Mouse (Mus musculus) heart, postnatal 4 days (tissue): ENCODE results near the gene Ksr1. TPM values are rescaled to one million over a fixed set of nuclear protein-coding genes. Genes with fewer than 3 reads are reported as not detected.
A peak's percentile ranks its signal among the peaks of the same experiment; 100 is the strongest.

Experiments
- DNase-seq: peaks from one replicate; pipeline ENCODE4 v3.0.0; 2021
- total RNA-seq, 2 experiments: library from RNA; stranded (reverse); gene quantifications; 2 replicates each; pipeline ENCODE4 v1.2.3; 2021

Ksr1 gene
- total RNA-seq, 2 experiments from 2014 or later = 14.6 to 15.8 TPM

DNA sequence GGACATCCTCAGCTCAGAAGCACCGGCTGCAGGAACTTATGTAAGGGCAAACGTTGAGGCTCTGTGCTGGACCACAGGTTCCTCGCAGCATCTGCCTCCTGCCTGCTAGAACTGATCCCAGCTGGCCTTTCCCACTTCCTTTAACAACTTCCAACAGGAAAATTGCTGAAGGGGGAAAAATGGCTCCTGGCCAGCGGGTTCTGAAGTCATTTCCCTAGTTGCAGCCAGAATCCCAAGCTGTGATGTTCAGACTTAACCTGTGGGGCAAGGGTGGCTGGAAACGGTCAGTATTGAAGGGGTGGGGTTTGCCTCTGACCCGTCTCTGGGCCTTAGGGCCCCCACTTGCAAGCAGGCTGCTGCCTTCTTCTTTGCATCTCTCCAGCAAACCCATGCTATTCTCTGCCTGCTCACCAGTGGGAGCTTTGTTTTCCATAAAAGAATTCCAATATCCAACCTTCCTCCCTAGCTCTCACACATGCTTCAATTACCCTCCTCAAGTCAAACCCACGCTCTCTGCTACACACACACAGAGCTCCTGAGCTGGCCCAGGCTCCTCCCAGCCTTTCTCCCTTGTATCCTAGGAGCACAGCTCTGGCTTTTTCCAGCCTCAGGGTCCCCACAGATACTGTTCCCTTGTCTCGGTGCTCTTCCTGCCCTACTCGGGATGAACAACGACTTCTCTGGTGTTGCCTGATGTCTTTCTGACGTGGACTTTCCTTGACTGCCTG is 80.6 kb downstream of the Ksr1 start:
- peak; percentile 89 for DNase-seq

DNA sequence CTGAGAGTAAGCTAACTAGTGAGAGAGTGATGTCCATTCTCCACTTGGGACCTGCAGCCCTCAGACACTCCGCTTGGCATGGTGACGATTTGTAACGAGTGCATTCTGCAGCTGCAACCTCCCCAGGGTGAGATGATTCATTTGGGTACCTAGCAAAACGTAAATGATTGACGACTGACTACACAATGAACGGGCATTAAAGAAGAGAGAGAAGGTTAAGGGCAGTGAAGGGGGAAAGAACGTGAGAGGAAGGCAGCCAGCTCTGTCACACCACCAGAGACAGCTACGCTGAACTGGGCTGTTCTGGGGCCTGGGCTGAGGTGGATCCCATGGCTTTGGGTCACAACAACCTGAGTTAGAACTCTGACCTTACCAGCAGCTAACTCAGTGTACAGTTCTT is 81.9 kb downstream of the Ksr1 start:
- DNase-seq = no peak

DNA sequence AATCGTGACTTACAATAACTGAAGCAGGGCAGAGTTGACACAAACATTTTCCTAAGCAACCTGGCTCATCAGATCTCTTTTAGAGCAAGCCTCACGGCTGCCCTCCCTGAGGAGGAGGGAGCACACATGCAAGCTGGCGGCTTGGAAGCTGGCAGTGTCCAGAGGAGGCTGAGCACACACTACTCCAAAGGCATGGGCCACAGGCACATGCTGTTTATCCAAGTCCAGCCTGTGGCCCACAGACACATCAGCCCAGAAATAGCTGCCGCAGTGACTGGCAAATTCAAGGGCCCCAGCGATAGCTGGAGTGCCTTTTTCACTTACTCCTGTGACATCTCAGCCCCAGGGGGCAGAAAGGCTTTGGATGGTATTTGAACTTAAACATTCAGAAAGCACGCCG is 82.6 kb downstream of the Ksr1 start:
- no peak for DNase-seq

DNA sequence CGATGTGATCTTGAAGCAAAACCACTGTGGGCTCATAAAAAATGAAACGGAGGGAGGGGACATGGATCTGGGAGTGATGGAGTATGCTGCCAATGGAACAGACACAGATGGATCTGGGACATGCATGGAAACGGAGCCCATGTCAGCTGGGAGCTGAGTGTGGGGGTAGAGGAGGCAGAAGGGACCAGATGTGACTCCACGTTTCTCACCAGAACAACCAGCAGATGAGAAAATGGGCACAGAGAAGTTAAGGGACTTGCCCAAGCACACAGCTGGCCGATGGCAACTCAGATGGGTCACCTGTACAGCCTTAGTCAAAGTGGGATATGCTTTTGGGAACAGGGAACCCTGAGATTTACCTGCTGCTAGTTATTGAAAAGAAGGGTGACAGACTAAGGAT is 83.3 kb downstream of the Ksr1 start:
- no peak for DNase-seq

DNA sequence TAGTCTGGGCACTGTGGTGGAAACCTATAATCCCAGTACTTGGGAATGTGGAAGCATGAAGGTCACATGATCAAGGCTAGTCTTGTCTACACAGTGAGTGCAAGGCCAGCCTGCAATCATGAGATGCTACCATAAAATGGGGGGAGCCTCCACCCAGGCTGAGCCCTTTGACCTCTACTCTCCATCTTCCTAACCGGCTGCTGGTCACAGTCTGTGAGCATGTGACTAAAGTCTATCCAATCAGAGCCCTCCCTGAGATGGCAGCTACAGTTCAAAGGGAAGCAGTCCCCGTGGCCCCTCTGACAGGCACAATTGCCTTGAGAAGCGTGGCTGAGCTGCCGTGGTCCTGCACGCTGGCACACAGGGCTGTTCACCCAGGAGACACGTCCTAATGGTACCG is 84.4 kb downstream of the Ksr1 start:
- no peak for DNase-seq

DNA sequence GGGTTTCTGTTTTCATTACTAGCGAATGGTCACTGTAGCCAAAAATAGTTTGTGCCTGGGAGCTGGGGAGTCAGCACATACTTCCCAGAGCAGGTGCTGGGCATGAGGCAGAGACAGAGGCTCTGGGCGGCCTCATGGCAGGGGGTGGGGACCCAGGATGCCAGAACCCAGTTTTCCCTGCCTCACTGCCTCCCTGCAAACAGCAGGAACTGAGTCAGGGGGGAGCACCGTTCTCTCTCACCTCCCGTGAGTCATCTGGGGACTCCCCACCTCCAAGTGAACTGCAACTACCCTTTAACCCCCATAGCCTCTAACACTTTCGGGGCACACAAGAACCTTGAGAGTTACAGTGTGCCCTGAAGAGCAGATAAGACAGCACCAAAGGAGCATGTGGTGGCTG is 86.4 kb downstream of the Ksr1 start:
- DNase-seq = no peak

DNA sequence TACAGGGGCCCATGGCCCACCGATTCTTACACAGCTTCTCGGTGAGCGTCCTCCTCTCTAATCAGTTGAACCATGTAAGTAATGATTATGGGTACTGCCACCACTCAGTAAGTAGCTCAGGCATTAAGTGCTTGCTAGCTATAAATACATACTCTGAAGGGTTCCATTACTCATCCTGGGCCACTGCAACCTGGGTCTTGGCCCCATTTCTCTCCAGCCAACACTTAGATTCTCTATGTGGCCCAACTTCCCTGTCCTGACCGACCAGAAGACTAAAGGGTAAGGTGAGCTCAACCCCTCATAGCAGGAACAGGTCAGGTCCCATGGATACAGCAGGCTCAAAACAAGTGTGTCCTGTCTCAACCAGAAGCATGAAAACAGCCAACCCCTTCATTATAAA is 87.1 kb downstream of the Ksr1 start:
- no peak for DNase-seq

DNA sequence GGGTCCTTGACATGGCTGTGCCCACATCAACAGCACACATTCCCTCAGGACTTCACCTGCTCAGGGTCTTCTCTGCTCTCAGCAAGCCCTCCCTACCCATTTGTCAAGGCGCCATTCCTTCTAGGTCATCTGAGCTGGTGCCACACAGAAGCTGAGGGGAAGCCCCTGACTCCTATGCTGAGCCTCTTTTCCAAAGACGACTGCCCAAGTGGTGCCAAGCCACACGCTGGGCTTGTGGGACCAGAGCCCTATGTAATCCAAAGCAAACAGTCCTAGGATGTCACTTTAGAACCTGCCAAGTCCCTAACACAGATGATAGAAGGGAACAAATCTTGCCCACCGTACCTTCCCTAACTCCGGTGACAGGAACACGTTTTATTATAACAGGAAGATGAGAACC is 87.6 kb downstream of the Ksr1 start:
- DNase-seq = no peak

DNA sequence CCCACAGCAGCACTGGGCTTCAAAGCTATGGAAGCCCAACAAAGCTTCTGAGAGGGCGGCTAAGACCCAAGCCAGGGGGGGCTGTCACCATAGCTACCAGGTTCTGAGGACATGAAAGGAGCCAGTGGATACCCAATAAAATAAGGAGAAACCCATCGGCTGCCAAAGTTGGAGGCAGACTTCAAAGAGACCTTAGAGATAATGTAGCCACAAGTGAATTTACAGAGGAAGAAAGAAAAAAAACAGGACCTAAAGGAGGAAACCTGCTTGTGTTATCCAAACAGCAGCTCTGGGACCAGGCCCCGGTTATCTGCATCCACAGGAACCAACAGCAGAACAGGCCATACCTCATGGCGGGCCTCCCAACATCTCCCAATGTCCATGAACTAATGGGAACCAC is 88.4 kb downstream of the Ksr1 start:
- no peak for DNase-seq

DNA sequence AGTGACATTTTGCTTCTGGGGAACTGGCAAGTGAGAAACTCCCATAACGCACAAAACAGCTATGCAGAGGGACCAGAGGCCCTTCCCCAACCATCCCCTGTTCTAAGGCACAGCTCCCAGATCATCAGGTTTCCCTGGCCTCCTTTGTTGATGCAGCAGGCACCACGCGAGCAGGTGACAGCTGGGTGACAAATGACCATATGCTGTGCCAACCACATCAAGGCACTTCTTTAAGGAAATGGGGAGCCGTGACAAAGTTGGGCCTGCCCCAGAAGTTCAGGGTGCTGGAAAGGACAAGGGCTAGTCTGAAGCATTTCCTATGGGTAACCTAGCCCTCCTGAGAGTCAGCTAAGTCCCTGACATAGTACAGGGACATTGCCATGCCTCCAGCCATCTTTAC is 89.3 kb downstream of the Ksr1 start:
- DNase-seq = no peak

DNA sequence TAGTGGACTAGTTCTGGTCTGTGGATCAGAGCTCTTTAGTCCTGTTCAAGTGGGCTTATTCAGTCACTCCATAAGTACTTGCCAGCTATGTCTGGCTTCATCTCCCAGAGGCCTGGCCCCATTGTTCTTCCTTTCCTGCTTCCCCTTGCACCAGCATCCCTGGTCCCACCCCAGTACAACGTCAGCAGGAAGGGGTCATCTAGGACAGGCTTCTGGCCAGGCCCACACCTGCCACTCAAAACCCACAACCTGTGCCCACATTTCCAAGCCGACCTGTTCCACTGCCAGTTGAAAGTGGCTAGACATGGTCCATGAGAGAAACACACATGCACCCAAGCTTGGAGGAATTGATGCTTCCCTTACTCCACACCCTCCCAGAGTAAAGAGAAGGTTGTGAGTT is 90.2 kb downstream of the Ksr1 start:
- DNase-seq = peak; percentile 54

DNA sequence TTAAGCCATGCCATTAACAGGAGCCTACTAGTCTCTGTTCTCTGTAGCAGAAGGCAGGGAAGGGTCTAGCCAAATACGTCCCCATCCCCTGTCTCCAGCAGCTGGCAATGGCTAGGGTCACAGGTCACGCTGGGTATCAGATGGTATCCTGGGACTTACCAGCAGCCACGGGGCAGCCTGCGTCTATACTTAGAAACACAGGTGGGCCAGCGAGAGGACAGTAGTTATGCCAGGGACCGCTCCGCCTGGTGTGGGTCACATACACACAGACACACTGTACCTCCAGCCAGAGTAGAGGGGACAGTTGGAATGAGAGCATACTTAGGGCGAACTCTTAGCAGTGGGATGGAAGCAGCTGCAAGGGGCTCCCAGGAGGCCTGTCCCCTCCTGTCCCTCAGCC is 91.0 kb downstream of the Ksr1 start:
- DNase-seq = no peak

DNA sequence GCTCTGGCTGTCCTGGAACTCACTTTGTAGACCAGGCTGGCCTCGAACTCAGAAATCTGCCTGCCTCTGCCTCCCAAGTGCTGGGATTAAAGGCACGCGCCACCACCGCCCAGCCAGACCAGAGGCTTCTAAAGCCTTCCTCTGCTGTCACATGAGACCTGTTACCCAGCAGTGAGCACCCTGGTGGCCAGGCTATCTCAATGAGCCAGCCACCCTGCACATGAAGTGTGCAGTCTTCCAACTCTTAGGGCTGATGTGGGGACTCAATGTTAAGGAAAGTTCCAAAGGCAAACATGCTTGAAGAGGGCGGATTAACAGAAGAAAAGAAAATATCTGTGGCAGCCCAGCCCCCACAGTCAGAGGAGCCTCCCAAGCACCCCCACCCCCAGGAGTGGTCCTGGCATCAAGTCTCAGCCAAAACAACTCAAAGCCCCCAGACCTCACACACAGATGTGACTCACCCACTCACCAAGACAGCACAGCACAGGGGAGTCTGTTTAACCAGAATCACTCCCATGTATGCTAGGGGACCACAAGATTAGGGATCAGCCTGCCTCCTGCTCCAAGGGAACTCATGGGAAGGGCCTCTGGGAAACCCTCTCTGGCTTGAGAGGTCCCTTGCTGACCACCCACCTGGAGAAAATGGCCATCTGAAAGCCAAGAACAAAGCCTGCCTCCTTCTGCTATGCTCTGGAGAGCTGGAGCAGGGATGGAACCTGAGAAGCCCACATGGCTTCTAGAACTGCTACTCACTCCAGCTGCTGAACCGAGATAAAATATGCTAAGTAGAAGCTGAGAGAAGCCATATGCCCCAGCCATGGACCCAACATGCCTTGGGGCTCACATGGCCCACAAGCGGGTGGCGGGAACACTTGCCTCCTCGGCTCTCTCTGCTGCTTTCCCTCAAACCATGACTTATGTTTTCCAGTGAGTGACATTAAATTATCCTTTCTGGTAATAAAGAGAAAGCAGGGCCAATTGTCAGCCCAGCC is 91.8 kb downstream of the Ksr1 start:
- peak; percentile 44 for DNase-seq

DNA sequence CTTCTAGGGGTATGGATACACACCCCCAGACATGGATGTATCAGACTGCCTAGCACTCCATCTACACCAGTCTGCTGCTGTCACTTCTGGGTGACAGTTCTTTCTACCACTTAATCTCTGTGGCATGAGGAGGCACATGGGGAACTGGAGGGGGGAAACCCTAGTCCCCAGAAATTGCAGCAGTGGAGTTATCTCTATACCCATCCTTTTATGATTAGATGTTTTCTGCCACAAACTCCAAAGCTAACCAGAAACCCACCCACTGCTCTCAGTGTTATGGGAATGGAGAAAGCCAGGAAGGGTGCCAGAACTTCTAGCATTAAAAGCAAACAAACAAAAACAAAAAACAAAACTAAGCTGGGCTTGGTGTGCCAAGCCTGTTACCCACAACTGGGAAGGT is 92.8 kb downstream of the Ksr1 start:
- no peak for DNase-seq

DNA sequence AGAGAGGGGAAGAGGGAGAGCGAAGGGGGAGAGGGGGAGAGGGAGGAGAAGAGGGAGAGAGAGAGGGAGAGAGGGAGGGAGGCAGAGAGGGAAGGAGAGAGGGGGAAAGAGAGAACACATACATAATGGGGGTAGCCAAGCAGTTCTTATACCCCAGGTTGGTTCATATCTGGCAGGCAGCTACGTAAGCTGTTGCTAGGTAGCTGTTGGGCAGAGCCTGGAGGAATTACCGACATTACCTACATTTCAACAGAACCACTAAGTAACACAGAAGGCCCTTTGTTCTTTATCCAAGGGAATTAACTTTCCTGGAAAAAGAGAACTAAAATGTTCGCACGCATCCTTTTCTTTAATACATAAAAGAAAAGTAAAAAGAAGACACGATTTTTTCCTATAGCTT is 93.4 kb downstream of the Ksr1 start:
- DNase-seq = no peak

DNA sequence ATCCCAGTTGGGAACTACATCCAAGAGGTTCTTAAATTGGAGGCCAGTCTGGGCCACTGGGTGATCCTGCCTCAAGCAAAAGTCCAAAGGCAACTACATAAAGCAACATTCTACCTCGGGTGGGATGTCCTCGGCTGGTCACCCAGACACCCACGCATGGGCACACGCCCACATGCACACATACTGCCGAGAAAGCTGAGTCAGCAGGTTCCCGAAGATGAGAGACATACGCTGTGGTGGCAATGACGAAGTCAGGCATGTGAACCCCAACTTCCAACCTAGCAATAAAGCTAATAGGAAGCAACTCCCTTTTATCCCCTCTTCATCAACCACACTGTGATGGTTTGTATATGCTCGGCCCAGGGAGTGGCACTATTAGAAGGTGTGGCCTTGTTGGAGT is 94.7 kb downstream of the Ksr1 start:
- DNase-seq = no peak

DNA sequence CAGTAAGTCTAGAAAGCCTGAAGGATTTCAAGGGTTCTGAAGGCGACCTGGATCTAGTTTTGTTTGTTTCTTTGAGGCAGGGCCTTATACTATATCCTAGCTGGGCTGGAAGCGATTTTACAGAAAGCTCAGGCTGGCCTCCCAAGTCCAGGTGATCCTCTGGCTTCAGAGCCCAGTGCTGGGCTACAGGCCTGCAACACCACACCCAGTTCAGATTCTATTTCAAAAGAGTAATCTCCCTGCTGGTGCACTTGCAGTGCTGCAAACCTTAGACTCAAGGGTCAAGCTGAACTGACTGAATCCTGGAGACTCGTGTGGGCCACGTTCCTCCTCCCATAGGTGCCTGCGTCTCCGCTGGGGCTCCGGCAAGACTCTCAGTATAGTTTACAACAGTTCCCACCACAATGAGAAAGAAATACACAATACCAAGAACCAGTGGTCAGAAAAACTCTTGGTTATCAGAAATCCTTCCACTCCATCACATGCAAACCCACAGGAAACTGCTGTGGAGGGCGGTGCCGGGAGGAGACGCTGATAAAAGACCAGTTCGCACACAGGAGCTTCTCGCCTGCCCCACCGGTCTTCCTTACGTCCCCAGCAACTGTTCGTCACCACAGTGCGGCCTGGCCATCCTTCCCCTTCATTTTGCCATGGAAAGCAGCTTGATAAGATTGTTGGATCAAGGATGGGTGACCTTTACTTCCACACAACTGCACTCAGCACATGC is 95.3 kb downstream of the Ksr1 start:
- DNase-seq = no peak

DNA sequence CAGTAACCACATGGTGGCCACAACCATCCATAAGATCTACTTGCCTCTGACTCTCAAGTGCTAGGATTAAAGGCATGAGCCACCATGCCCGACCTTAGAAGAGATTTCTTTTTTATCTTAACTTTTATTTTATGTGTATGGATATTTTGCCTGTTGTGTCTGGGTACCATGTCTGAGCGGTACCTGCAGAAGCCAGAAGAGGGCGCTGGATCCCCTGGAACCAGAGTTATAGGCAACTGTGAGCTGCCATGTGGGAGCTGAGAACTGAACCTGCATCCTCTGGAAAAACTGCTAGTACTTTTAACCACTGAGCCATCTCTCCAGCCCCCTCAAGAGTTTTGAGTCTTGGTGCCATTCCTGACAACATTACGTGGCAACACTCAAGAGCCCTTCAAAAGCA is 97.3 kb downstream of the Ksr1 start:
- no peak for DNase-seq

DNA sequence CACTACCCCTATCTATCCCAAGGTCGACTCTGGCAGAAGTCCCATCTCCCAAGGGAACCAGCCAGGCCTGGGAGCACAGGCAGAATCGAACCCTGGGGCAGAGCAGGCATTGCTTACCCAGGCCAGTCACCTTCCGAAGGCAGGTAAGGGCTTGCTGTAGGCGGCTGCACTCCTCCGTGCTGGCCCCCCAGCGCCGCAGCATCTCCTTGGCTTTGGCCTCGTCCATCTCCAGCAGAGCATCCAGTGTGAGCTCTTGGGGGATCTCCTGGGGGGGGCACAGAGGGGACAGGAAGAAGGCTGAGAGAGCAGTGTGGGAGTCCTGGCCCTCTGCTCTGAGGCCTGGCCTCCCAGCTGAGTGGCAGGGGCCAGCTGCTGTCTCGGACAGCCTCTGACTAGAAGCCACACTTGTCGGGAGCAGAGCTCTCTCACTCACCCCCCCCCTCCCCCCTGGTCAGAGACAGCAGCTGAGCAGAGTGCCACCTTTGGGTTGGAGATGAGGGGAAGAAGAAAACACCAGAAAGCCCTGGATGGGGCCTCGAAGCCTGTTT is 99.0 kb downstream of the Ksr1 start:
- DNase-seq = no peak

DNA sequence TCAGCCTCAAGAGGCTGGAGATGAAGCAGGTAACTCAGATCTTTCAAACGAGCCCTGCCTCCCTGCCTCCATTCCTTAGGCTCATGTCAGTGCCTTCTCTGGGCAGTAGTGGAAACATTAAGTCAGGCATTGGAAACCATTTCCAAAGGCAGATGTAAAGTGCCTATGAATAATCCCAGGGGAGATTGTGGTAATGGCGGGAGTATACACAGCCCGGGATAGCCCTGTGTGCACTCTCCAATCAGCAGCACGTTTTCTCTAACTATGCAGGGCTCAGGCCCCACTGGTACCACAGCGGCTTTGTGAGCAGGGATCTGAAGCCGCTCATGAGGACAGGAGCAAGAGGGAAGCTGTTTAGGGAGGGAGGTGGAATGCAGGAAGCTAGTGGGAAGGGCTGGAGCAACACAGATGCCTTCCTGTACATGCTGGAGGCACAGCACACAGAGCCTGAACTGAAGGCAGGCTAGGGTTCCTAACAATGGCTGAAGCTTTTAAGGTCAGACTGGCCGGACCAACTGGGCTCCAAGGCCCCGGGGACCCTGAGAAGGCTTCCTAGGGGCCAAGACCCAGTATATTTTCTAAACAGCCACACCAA is 99.5 kb downstream of the Ksr1 start:
- DNase-seq = peak; percentile 34

DNA sequence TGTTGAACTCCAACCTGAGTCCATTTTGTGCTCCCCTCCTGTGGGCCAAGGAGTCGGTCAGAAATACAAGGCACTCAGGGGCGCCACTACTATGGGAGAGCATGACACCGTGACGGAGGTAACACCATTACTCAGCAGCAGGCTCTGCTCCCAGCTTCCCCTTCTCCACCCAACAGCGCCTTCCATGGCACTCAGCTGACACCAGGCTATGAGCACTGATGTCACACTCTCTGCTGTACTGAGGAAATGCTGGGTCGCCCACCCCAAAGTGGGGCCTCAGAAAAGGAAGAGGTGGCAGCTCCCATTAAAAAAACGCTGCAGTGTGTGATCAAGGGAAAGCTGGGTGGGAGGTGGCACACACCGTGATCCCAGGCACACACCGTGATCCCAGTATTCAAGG is 101.0 kb downstream of the Ksr1 start:
- DNase-seq = no peak

DNA sequence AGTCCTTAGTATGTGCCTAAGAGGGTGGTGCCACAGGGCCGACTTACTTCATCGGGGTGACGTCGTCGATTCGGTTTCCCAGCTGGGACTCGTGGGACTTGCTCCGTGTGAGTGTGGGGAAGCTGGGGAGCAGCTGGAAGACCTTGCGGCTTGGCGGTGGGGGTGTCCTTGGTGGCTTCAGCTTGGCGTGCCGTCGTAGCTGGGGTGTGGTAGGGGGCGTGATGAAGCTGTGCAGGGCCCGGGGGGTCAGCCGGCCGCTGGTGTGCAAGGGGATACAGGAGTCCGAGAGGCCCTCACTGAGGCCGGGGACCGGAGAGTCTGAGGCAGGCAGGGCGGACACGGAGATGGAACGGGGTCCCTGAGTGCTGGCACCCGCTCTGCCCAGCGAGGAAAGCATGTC is 101.4 kb downstream of the Ksr1 start:
- no peak for DNase-seq
